Mouse (Mus musculus) right cerebral cortex, postnatal 25 days (tissue): ENCODE results near the gene Mllt10.

Source experiments
- DNase-seq: peaks from one replicate; pipeline ENCODE4 v3.0.0; 2022

Gene Mllt10

DNA sequence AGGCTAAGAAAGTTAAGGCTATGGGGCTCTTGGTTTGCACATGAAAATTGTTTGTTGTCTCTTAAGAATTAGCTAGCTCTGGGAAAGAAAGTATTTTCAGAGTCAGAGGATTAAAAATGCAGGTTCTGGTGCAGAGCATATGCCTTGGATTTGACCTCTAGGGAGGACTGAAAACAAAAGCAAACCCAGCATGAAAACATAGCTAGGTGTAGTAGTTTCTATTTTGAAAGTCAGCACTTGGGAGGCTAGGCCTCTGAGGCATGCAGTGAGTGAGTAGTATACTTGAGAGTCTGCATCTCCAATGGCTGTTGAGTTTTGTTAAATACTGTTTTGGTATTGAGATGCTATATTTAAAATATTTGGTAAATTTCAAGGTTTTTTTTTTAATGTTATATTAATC lies 39.3 kb downstream of the Mllt10 start:
- DNase-seq = no peak

DNA sequence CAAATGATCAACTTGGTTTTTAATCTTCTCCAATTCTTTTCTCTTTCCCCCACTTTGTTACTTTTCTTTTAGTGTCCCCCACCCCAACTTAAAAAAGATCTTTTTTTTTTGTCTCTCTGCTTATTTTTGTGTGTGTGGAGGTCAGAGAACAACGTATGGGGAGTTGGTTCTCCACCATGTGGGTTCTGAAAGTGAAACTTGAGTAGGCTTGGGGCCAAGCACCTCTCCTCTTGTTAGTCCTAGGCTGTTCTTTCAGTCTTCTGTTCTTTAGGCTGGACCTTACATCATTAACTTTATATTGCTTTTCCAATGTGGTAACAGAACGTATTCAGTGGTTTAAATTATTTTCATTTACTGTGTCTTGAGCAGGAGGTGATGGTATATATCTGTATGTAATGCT lies 40.8 kb downstream of the Mllt10 start:
- DNase-seq = no peak

DNA sequence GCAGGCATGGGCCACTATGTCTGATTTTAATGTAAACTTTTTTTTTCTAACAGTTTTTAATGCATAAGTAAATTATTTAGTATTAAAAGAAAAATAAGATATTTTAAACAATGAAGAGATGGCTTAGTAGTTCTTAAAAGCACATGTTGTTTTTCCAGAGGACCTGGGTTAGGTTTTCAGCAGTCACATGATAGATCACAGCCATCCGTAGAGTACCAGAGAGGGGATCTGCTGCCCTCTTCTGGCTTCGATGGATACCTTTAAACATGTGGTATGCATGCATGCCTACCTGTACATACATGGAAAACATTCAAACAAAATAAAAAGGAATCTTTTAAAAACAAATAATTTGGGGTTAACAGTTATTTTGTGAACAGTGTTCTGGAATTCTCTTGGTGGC lies 45.9 kb downstream of the Mllt10 start:
- no peak for DNase-seq

DNA sequence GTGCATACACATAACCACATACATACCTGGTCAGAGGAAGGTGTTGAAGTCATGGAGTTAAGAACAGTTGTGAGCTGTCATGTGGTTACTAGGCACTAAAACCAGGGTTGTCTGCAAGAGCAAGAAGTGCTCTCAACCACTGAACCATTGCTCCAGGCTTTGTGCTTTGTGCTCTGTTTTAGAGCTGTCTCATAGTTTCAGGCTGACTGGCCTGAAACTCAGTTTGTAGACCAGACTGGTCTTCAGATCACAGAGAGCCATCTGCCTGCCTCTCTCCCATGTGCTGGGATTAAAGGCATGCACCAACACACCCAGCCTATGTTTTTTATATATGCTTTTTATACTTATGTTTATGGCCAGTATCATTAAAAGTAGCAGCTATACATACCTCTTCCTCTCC lies 52.5 kb downstream of the Mllt10 start:
- DNase-seq = no peak

DNA sequence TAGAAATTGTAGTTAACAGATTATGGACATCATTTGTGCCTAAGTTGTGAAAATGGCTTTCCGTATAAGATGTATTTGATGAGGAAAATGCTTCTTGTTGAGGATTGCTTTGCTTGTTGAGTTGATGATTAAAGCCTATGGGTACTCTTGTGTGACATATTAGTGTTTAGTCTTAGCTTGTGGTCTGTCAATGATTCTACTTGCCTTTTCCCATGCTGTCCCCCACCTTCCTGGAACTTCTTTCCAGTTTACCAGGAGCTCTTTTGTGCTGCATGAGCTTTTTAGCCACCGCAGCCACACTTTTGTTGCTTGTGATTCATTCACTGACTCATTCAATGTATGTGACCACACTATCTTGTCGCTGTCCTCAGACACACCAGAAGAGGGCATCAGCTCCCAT lies 53.2 kb downstream of the Mllt10 start:
- DNase-seq = no peak

DNA sequence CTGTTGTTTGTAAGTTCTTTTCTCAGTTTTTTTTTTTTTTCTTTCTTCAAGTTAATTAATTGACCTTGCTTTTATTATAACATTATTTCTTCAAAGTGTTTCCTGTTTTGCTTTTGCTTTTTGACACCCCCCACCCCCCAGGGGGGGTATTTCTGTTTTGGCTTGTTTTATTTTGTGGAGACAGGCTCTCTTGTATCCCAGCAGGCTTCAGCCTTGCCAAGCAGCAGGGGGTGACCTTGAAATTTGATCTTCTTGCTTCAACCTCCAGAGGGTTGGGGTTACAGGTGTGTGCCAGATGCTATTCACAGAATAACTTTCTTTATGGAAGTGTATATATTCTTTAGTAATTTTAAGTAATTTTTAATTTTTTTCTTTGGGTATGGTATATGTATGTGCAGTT lies 56.4 kb downstream of the Mllt10 start:
- DNase-seq = no peak

DNA sequence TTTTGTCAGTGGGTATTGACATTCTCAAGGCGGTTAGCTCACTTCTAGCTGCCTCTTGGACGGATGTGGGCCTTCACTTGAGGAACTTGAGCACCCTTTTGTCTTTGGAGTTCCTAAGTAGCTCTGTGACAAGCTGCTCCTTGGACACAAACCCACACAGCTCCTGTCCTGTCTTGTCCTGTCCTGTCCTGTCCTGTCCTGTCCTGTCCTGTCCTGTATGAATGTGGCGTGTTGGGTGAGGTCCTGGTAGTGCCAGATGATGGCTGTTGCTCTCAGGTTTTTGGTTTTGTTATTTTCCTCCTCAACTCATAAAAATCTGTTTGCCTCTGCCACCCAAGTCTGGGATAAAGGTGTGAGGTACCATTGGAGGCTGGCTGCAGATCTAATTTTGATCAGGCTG lies 61.4 kb downstream of the Mllt10 start:
- DNase-seq = no peak

DNA sequence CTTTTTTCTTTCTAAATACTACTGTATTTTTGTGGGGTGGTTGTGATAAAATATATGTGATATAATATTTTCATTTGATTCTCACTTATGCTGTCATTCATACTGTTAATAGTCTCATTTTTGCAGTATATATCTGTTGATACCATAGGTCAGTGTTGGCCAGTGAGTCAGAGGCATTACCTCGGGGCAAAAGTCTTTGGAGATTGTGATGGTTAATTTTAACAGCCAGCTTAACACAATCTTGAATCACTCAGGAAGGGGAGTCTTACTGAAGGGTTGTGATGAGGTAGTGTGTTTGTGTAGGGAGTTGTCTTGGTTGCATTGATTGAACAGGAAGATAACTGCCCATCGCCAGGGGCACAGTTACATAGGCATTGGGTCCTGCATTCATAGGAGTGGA lies 83.1 kb downstream of the Mllt10 start:
- DNase-seq = no peak

DNA sequence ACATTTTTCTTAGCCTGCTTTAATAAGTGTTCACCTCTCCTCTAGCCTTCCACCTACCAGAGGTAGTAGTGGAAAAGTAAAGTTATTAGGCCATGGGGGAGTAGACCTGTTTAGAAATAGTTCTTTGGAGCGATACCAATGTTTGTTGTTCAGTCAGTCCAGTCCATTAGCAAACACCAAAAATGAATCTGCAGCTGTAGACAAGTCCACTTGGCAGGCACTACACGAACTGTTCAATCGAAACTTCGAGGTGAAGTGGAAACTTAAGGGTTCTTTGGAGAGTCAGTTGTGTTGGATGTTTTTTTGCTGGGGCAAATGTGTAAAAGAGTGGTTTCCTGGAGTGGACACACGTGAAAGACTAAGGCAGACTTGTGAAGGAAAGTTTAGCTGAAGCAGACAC lies 84.6 kb downstream of the Mllt10 start:
- no peak for DNase-seq

DNA sequence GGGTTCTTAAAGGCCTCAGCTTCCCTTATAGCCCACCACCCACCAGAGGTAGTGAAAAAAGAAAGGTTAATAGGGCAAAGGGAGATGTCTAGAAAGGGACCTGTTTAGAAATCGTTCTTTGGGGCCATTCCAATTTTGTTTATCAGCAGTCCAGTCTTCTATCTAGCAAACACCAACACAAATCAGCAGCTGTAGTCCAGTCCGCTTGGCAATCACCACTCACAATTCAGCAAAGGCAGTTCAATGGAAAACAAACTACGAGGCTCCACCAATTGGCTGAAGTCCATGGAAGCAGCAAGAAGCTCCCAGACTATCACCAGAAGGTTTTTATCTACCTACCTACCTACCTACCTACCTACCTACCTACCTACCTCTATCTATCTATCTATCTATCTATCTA lies 101.1 kb downstream of the Mllt10 start:
- no peak for DNase-seq

DNA sequence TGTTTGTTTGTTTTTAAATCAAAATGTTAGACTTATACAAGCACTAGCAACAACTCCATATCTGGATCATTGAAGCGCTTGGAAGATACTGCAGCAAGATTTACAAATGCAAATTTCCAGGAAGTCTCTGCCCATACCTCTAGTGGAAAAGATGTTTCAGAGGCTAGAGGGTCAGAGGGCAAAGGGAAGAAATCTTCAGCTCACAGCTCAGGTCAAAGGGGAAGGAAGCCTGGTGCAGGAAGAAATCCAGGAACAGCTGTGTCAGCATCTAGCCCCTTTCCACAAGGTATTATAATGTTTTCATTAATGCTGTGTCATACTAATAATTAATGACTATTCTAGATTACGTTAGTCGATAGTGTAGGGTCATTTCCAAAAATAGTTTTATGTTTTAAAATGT lies 104.4 kb downstream of the Mllt10 start:
- no peak for DNase-seq

DNA sequence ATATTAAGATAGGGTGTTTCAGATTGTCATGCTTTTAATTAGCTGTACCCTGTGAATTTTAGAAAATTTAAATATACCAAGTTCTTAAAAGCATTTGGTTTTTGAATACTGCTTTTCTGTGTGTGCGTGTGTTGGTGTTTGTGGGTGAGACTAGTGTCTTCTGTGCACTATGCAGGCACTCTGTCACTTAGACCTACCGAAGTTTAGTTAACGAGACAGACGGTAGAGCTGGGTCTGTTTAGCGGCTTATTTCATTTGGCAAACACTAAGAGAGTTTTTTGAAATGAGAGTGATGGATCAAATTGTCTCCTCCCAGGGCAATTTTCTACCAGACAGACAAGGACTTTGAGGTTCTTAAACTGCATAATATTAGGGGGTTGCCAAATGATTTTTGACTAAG lies 106.0 kb downstream of the Mllt10 start:
- no peak for DNase-seq

DNA sequence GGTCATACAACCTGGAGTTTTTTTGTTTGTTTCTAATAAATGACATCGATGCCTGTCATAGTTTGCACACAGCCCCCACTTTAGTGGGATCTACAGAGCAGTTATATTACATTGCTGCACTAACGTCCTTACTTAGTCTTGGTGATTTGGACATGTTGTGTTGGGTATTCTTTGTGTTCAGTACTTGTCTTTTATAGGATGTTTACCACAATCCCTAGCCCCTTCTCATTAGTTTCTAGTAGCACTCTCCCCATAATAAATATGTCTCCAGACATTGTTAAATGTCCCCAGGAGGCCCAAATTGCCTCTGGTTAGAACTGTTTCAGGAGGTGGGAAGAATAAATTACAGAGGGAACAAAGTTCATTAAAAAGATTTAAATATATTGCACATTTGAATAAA lies 110.5 kb downstream of the Mllt10 start:
- DNase-seq = no peak

DNA sequence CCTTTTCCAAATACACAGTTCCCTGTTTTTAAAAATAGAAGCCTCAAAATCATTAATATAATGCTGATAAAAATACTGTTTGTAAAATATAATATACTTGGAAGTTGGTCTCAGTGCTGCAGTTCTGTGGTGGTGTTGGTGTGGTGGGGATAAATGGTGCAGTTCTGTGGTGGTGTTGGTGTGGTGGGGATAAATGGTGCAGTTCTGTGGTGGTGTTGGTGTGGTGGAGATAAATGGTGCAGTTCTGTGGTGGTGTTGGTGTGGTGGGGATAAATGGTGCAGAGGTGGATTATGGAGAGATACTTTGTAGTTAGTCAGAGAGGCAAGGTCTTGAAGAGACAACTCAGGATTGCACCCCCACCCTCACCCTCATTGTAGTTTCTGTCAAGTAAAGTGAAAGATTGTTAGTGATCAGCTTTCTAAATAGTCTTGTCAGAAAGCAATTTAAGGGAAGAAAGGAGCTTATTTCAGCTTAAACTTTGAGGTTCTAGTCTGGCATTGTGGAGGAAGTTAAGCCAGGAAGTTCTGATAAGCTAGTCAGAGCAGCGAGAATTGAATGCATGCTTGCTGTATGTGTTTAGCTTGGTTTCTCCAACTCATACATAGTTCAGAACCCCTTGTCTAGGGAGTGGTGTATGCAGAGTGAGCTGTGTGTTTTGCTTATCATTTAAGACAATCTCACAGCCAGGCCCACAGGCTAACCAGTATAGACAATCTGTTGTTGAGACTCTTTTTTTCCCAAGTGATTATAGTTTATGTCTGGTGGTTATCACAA lies 114.3 kb downstream of the Mllt10 start:
- DNase-seq = no peak

DNA sequence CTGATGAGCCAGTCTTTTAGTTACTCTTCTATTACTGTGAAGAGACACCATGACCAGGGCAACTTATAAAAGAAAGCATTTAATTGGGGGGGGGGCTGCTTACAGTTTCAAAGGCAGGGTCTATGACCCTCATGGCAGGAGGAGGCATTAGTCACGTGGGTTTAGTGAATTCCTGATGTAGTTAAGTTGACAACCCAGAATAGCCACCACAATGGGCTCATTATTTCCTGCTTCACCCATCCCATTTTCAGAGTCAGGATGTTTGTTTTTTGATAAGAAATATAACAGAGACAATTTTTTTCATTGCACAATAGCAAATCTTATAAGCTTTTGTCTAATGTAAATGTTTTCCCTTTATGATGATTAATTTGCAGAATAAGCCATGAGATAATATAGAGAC lies 120.2 kb downstream of the Mllt10 start:
- no peak for DNase-seq

DNA sequence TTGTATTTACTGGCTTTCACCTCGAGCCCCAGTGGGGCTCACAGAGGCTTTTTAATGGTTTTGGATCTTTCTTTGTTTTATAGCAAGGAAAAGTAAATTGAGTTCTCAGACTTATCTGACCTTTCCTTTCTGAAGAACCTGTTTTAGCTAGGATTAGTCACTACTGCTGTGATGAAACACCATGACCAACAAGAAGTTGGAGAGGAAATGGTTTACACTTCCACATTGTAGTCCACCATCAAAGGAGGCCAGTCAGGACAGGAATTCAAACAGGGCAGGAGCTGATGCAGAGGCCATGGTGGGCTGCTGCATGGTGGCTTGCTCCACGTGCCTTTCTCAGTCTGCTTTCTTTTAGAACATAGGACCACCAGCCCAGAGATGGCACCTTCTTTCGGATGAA lies 121.2 kb downstream of the Mllt10 start:
- no peak for DNase-seq

DNA sequence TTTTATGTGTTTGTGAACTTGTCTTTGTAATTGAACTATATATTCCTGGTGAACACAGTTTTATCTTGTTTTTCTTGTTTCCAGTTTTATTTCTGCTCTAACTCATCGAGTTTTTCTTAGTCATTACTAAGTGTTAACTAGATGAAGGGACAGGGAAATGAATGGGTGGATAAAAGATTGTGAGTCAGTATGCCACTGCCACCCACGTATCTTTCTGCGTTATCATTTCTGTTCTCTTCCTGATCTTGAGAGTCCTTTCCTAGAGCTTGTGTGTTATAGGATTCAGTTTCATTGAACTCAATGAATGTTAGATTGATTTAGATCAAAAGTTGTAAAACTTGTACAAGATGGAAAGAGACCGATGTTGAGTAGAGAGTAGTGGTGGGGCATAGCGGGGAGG lies 125.3 kb downstream of the Mllt10 start:
- DNase-seq = no peak

DNA sequence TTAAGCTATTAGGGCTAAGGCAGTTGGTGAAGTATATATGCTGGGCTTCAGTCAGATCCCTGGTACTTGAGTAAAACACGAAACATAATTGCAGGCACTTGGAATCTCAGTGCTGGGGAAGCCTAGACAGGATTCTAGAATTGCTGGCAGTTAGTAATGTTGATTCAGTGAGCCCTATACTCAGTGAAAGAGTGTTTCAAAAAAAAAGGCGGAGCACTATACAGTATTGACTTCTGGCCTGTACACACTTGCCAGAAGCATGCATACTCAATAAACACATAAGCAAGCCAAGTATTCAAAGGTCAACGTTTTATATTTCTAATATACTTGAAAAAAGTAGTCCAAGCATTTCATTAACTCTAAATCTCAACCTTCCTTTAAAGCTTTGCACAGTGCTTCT lies 126.6 kb downstream of the Mllt10 start:
- DNase-seq = no peak

DNA sequence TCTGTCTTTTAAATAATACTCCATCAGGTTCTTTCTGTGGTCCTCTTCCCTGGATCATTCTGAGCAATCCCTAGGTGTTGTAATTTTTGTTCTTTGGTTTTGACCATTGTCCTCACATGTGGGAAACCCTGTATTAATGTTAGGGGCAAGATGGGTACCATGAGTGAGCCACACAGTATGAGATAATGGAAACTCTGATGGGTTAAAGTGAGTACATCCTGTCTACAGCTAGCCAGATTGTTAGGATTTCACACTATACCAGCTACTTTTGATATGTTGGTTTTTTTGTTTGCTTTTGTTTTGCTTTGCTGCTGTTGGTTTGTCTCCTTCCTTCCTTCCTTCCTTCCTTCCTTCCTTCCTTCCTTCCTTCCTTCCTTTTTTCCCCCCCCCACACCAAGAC lies 128.0 kb downstream of the Mllt10 start:
- DNase-seq = no peak

DNA sequence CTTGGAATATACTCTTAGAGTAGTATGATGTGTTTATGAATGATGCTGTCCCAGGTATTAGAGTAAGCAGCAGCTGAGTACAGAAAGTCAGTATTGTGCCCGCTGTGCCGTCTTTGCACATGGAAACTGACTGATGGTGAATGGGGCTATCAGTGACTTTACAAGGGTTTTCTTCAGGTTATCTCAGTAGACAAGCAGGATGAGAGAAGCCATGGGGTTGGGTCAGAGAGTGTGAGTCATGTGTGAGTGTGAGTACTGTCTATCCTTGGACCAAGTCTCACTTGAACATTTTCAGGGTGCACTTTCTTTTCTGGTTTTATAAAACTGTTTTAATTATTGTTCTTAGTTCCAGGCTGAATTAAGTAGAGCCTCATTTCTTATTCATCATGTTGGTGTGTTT lies 133.3 kb downstream of the Mllt10 start:
- DNase-seq = no peak

DNA sequence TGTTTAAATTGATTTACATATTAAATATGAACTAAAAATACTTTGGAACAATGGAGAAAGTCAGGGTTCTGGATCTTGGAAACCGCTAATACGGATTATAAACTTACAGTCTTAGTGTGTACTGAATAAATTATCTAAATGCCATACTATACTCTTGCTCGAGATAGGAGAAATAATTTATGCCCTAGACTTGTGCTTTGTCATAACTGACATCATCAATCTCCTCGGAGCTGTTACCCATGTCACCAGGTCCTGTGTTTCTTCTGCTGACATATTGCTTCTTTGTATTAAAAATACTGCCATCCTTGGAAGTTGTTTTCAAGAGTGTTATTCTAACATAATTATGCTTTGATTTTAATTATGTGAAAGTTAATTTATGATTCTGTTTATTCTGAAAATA lies 140.2 kb downstream of the Mllt10 start:
- DNase-seq = no peak

DNA sequence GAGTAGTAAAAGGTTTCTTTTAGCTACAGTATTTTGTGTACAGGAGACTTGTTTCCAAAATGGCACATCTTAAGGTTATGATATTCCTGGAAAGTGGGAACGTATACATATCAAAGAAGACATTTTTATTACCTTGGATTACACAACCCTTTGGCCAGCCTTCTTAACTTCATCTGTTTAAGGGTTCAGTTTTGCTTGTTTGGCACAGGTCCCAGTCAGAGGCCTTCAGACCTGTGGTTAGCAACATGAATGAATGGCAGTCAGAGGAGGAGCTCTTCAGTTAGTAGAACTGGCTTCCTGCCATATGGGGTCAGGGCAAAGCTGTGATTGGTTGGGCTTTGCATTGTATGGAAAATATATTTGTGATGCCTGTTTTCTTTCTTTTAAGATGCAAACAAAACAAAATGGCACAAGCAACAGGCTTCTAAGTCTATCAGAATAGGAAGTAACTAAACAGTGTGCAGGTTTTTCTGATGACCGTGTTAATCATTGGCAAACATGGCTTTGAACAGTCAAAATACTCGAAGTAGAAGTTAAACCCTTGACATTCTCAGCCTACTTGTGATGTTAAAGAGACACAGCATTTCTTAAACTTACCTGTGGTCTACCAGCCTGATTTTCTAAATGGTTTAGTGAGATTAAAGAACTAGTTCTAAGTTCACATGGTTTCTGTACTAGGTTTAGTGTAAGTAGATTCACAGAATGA lies 140.8 kb downstream of the Mllt10 start:
- no peak for DNase-seq

DNA sequence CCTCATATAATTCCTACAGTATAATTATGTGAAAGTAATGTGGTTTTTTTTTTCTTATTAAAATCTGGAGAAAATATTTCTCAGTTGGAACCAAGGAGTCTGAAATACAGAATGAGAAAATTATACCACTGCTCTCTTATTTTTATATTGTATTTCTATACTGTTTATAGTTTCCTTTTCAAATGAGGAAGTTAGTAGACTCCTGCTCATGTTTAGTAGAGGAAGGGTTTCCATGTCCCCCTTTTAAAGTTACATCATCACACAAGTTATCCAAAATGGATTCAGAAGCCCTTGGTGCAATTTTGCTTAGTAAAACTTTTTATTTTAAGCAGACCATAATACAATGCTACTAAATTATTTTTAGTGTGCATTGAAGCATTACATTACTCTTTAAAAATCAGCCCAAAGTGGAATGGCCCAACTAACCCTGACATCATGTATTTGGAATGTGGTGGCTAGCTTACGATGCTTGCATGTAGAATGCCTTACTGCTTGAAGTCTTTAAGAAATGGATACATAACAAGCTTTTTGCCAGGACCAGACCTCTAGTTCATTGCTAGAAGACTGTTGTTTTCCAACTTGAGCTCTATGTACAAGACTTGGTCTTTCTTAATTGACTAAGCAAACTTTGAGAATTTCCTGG lies 146.9 kb downstream of the Mllt10 start:
- no peak for DNase-seq

DNA sequence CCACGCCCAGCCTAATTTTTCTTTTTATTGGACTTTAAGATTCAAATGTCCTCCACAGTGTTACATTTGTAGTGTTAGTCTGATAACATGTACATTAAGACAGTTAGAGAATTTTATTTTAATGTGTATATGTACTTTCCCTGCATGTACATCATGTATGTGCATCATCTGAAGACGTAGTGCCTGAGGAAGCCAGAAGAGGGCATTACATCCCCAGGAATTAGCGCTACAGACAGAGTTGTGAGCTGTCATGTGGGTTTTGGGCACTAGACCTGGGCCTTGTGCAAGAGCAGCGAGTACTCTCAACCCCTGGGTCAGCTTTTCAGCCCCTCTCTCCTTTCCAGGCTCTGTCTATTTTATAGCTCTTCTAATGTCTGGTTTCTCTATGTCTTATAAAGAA lies 147.9 kb downstream of the Mllt10 start:
- no peak for DNase-seq
